Mouse (Mus musculus) liver, embryonic 14.5 days (tissue): ENCODE data around the gene Ldhd.

Source experiments
- CTCF ChIP-seq: IDR thresholded peaks from 2 replicates; pipeline ENCODE4 v1.5.1; 2016; ENCODE audit warnings: antibody characterized with exemption, low read depth, control low read depth
- EP300 ChIP-seq: IDR thresholded peaks from 2 replicates; pipeline ENCODE4 v1.6.1; 2016; ENCODE audit warnings: antibody characterized with exemption, low read depth

DNA sequence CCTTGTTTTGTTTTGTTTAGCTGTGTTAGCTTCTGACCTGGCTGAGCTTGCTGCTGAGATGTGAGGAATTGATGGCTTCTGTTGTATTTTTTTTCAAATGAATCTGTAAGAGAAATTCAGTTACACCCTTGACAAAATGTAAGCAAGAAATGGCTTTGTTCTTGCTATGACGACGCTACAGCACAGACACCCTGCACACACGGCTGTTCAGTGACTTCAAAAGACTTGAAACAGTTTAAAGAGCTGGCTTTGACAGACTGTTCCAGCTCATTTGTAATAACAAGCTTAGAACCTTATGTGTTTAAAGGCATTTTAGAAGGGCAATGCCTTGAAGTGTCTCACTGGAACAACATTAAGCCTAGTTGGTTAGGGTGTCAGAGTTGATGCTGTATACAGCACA, 47.8 kb downstream of the Ldhd start:
- TF ChIP-seq CTCF: no peak
- TF ChIP-seq EP300: no peak
